Mouse (Mus musculus) forebrain, postnatal 0 days (tissue): ENCODE measurements around the gene Ccdc149. TPM values are rescaled to one million over a fixed set of nuclear protein-coding genes. Genes with fewer than 3 reads are reported as not detected.

ENCODE experiments used
- ATAC-seq: fragments of 200-750 bp; cut with Nextera tagmentation; 2 replicates; pipeline ENCODE4 v1.8.0; 2017; ENCODE audit warnings: mild to moderate bottlenecking, moderate library complexity
- DNase-seq: peaks from one replicate; pipeline ENCODE4 v3.0.0-alpha.2; 2015
- H3K27ac ChIP-seq: fragments of 300-500 bp; sonication (generic); 2 replicates; pipeline ENCODE4 v1.5.1; 2014; ENCODE audit warnings: low read depth, mild to moderate bottlenecking, antibody characterized with exemption, low read length, moderate library complexity, mixed read lengths
- H3K27me3 ChIP-seq: fragments of 300-500 bp; sonication (generic); 2 replicates; pipeline ENCODE4 v1.6.1; 2014; ENCODE audit warnings: mild to moderate bottlenecking, low read length, mixed read lengths; ENCODE audit not compliant: insufficient read depth
- H3K36me3 ChIP-seq: fragments of 300-500 bp; sonication (generic); 2 replicates; pipeline ENCODE4 v1.6.1; 2014; ENCODE audit warnings: mild to moderate bottlenecking, moderate library complexity; ENCODE audit not compliant: insufficient read depth
- H3K4me1 ChIP-seq: fragments of 300-500 bp; sonication (generic); 2 replicates; pipeline ENCODE4 v1.6.1; 2014; ENCODE audit warnings: antibody characterized with exemption; ENCODE audit not compliant: insufficient read depth
- H3K4me2 ChIP-seq: fragments of 300-500 bp; sonication (generic); 2 replicates; pipeline ENCODE4 v1.6.1; 2014; ENCODE audit warnings: low read depth, mild to moderate bottlenecking, moderate library complexity
- H3K4me3 ChIP-seq: fragments of 300-500 bp; sonication (generic); 2 replicates; pipeline ENCODE4 v1.5.1; 2014; ENCODE audit warnings: low read depth, low read length, mixed read lengths
- H3K9ac ChIP-seq: fragments of 300-500 bp; sonication (generic); 2 replicates; pipeline ENCODE4 v1.6.1; 2014; ENCODE audit warnings: mild to moderate bottlenecking
- H3K9me3 ChIP-seq: fragments of 300-500 bp; sonication (generic); 2 replicates; pipeline ENCODE4 v1.6.1; 2016; ENCODE audit warnings: low read length
- CTCF ChIP-seq: sonication (generic); IDR thresholded peaks from 2 replicates; pipeline ENCODE4 v1.5.1; 2016; ENCODE audit warnings: antibody characterized with exemption, control low read depth, low read depth
- WGBS: fragments of 180-500 bp; shearing (Covaris S2); extraction: QIAGEN DNeasy Blood & Tissue Kit; methylation state at CpG from one replicate; pipeline ENCODE4 v1.1.7; 2014; 5-methylcytosine and 5-hydroxymethylcytosine counted together
- polyA plus RNA-seq: library from polyadenylated mRNA; unstranded; fragments of >200 nt; fragmentation: Nextera tagmentation; extraction: Ambion mirVana; gene quantifications from 2 replicates; pipeline ENCODE4 v1.2.1, GENCODE M21; 2015
- total RNA-seq: library from RNA; depleted of rRNA; stranded (reverse); fragments of >200 nt; gene quantifications from 2 replicates; pipeline ENCODE4 v1.2.3, GENCODE M21; 2014

Gene Ccdc149
- total and polyA plus RNA-seq, 2 experiments from 2014 or later: 16.0 to 21.4 TPM

GRCm38 (mm10) chr5:52504666-52505065 is 33.3 kb upstream of the Ccdc149 start:
- Histone ChIP-seq H3K27me3 (no peaks in the 10 kb centered on the region), H3K27ac (no peak overlapping the region), H3K9me3 (no peaks in the 10 kb centered on the region), H3K9ac (no peak overlapping the region), H3K4me1 (no peaks in the 10 kb centered on the region), H3K4me3 (no peak overlapping the region), H3K4me2 (no peak overlapping the region), H3K36me3 (no peaks in the 10 kb centered on the region)
- no peak for ATAC-seq
- DNase-seq: no peak
- no peak for TF ChIP-seq CTCF
- 81% methylated on average over 13 of the region's 13 CpGs for WGBS

- DNase-seq: no peak
- no peak overlapping the region for H3K27ac ChIP-seq
- H3K27me3 ChIP-seq: no peaks in the 10 kb centered on the region
- H3K4me3 ChIP-seq: no peak overlapping the region
- 86% methylated on average over 11 of the region's 11 CpGs for WGBS
- H3K4me1 ChIP-seq: no peaks in the 10 kb centered on the region
- H3K9ac ChIP-seq: no peak overlapping the region
- no peaks in the 10 kb centered on the region for H3K36me3 ChIP-seq
- ATAC-seq: peak; percentile 59
- no peak overlapping the region for H3K4me2 ChIP-seq
- TF ChIP-seq CTCF: no peak
- H3K9me3 ChIP-seq: no peaks in the 10 kb centered on the region
Measured at GRCm38 (mm10) chr5:52504148-52504547, 32.8 kb upstream of the Ccdc149 start.

- no peak overlapping the region for H3K27ac ChIP-seq
- no peak overlapping the region for H3K4me3 ChIP-seq
- H3K4me2 ChIP-seq: no peak overlapping the region
- H3K9me3 ChIP-seq: no peaks in the 10 kb centered on the region
- no peak for ATAC-seq
- no peaks in the 10 kb centered on the region for H3K4me1 ChIP-seq
- no peak overlapping the region for H3K9ac ChIP-seq
- H3K27me3 ChIP-seq: no peaks in the 10 kb centered on the region
- WGBS: 32% methylated on average over 14 of the region's 14 CpGs
- no peak for DNase-seq
- no peak for TF ChIP-seq CTCF
- H3K36me3 ChIP-seq: no peaks in the 10 kb centered on the region
Measured at GRCm38 (mm10) chr5:52495671-52496070, 24.4 kb upstream of the Ccdc149 start.

- H3K27me3 ChIP-seq: no peaks in the 10 kb centered on the region
- ATAC-seq (peak; percentile 80), DNase-seq (no peak)
- H3K4me3 ChIP-seq: no peak overlapping the region
- no peak overlapping the region for H3K9ac ChIP-seq
- no peak overlapping the region for H3K4me2 ChIP-seq
- no peak overlapping the region for H3K27ac ChIP-seq
- no peaks in the 10 kb centered on the region for H3K36me3 ChIP-seq
- 64% methylated on average over 6 of the region's 6 CpGs for WGBS
- H3K4me1 ChIP-seq: no peaks in the 10 kb centered on the region
- TF ChIP-seq CTCF: no peak
- H3K9me3 ChIP-seq: no peaks in the 10 kb centered on the region
Measured at GRCm38 (mm10) chr5:52491496-52491895, 20.2 kb upstream of the Ccdc149 start.

- H3K9ac ChIP-seq: no peak overlapping the region
- 76% methylated on average over 13 of the region's 13 CpGs for WGBS
- ATAC-seq (no peak), DNase-seq (no peak)
- no peaks in the 10 kb centered on the region for H3K4me1 ChIP-seq
- no peaks in the 10 kb centered on the region for H3K27me3 ChIP-seq
- no peak overlapping the region for H3K27ac ChIP-seq
- H3K4me2 ChIP-seq: no peak overlapping the region
- H3K36me3 ChIP-seq: no peaks in the 10 kb centered on the region
- no peaks in the 10 kb centered on the region for H3K9me3 ChIP-seq
- TF ChIP-seq CTCF: no peak
- no peak overlapping the region for H3K4me3 ChIP-seq
Measured at GRCm38 (mm10) chr5:52487559-52488430, 16.5 kb upstream of the Ccdc149 start.

- 8% methylated on average over 7 of the region's 7 CpGs for WGBS
- peak overlapping the region; percentile 57; the same call in 1 of the 2 replicates for H3K9ac ChIP-seq
- no peaks in the 10 kb centered on the region for H3K27me3 ChIP-seq
- H3K36me3 ChIP-seq: no peaks in the 10 kb centered on the region
- peaks cover 18% of the 10 kb centered on the region; the same call in 1 of the 2 replicates for H3K4me1 ChIP-seq
- TF ChIP-seq CTCF: no peak
- peak overlapping the region; percentile 81 for H3K4me2 ChIP-seq
- no peak for DNase-seq
- peak overlapping the region; percentile 47 for H3K4me3 ChIP-seq
- ATAC-seq: peak; percentile 47
- H3K9me3 ChIP-seq: no peaks in the 10 kb centered on the region
- peak overlapping the region; percentile 57; the same call in 1 of the 2 replicates for H3K27ac ChIP-seq
Measured at GRCm38 (mm10) chr5:52476826-52477225, 5.5 kb upstream of the Ccdc149 start.

GRCm38 (mm10) chr5:52476292-52476701 is 5.0 kb upstream of the Ccdc149 start:
- 2% methylated on average over 23 of the region's 23 CpGs for WGBS
- Histone ChIP-seq H3K4me2 (peak overlapping the region; percentile 81), H3K9ac (peak overlapping the region; percentile 57), H3K27me3 (no peaks in the 10 kb centered on the region), H3K9me3 (no peaks in the 10 kb centered on the region), H3K4me1 (peaks cover 18% of the 10 kb centered on the region; the same call in 1 of the 2 replicates), H3K4me3 (peak overlapping the region; percentile 47), H3K27ac (peak overlapping the region; percentile 57; the same call in 1 of the 2 replicates), H3K36me3 (no peaks in the 10 kb centered on the region)
- DNase-seq (peak; percentile 82), ATAC-seq (peak; percentile 89)
- no peak for TF ChIP-seq CTCF
